Comparison of ENCODE assay signal across 13 mouse cellular contexts in genomic region chr4:95899926-95900712, GRCm38 (mm10).
DNase-seq lines count a peak whose midpoint lies in the region; ATAC-seq lines count a peak whose summit lies in the region.
"Had no signal": no experiment of that assay in that cellular context is flagged by ENCODE, and none has a peak within 500 bp of the region (broad histone marks: within the 10 kb centered on the region; RNA-seq: fewer than 3 reads in every experiment).

No protein-coding gene starts in this region.

- 63% methylated on average over 4 of the region's 4 CpGs for WGBS in forebrain, embryonic 12.5 days
- WGBS in forebrain, embryonic 14.5 days = 53% methylated on average over 4 of the region's 4 CpGs
- WGBS in neural tube, embryonic 11.5 days = 50% methylated on average over 4 of the region's 4 CpGs
- 66% methylated on average over 4 of the region's 4 CpGs for WGBS in hindbrain, embryonic 12.5 days

- no peaks in the 10 kb centered on the region for H3K36me3 ChIP-seq in forebrain, embryonic 12.5 days (replicated peaks)
- no peaks in the 10 kb centered on the region for H3K36me3 ChIP-seq in forebrain, embryonic 14.5 days (ENCODE audit: control insufficient read depth, insufficient read depth, low read length)
- H3K36me3 ChIP-seq in neural tube, embryonic 11.5 days (ENCODE audit: control insufficient read depth, insufficient read depth, low read length) = no peaks in the 10 kb centered on the region
- H3K36me3 ChIP-seq in hindbrain, embryonic 12.5 days = no peaks in the 10 kb centered on the region
- H3K36me3 ChIP-seq: liver, embryonic 13.5 days had no signal

- no peak for ATAC-seq in forebrain, embryonic 12.5 days (ENCODE audit: low FRiP score)
- no peak for ATAC-seq in forebrain, embryonic 14.5 days
- ATAC-seq in neural tube, embryonic 11.5 days (ENCODE audit: insufficient read depth, low FRiP score, low TSS enrichment) = no peak
- no peak for ATAC-seq in hindbrain, embryonic 12.5 days (ENCODE audit: low FRiP score)

- peaks cover 3% of the 10 kb centered on the region; the same call in 1 of the 2 replicates for H3K4me1 ChIP-seq in forebrain, embryonic 12.5 days
- H3K4me1 ChIP-seq in forebrain, embryonic 14.5 days (ENCODE audit: control insufficient read depth, insufficient read depth, low read length) = no peaks in the 10 kb centered on the region
- H3K4me1 ChIP-seq in neural tube, embryonic 11.5 days (ENCODE audit: control insufficient read depth, insufficient read depth, low read length) = peaks cover 5% of the 10 kb centered on the region; the same call in 1 of the 2 replicates
- H3K4me1 ChIP-seq in hindbrain, embryonic 12.5 days = peaks cover 26% of the 10 kb centered on the region
- H3K4me1 ChIP-seq: liver, embryonic 13.5 days; megakaryocyte, embryonic 14.5 days had no signal

- H3K4me3 ChIP-seq in forebrain, embryonic 12.5 days (replicated peaks) = no peak overlapping the region
- H3K4me3 ChIP-seq in forebrain, embryonic 14.5 days (ENCODE audit: low read depth, low read length) = no peak overlapping the region
- H3K4me3 ChIP-seq in neural tube, embryonic 11.5 days (ENCODE audit: low read depth, low read length) = no peak overlapping the region
- H3K4me3 ChIP-seq in hindbrain, embryonic 12.5 days = no peak overlapping the region
- H3K4me3 ChIP-seq: liver, embryonic 13.5 days; megakaryocyte, embryonic 14.5 days; myocyte had no signal

- no peak overlapping the region for H3K9ac ChIP-seq in forebrain, embryonic 12.5 days
- no peak overlapping the region for H3K9ac ChIP-seq in forebrain, embryonic 14.5 days (ENCODE audit: low read length)
- H3K9ac ChIP-seq in neural tube, embryonic 11.5 days (ENCODE audit: low read length) = no peak overlapping the region
- H3K9ac ChIP-seq in hindbrain, embryonic 12.5 days = no peak overlapping the region
- H3K9ac ChIP-seq: liver, embryonic 13.5 days had no signal

- H3K27ac ChIP-seq in forebrain, embryonic 12.5 days = 0 out of 2 replicates have a peak overlapping the region, but pooled peaks have one; percentile 25
- H3K27ac ChIP-seq in forebrain, embryonic 14.5 days (ENCODE audit: low read depth, low read length) = no peak overlapping the region
- peak overlapping the region; percentile 35; the same call in 1 of the 2 replicates for H3K27ac ChIP-seq in neural tube, embryonic 11.5 days (ENCODE audit: low read depth, low read length)
- peak overlapping the region; percentile 5; the same call in 1 of the 2 replicates for H3K27ac ChIP-seq in hindbrain, embryonic 12.5 days
- H3K27ac ChIP-seq: liver, embryonic 13.5 days had no signal

- no peak for DNase-seq in forebrain, embryonic 14.5 days (ENCODE audit: low spot score)
- no peak for DNase-seq in neural tube, embryonic 11.5 days (ENCODE audit: low spot score)
- DNase-seq in neural tube, embryonic 10.5 days (ENCODE audit: extremely low spot score, low spot score) = no peak
- no peak for DNase-seq in right cerebral cortex, postnatal 36 days (ENCODE audit: low spot score in 2 of 2)
- no peak for DNase-seq in B cell, adult 2 months
- DNase-seq in layer of hippocampus, adult 18-20 months (ENCODE audit: low spot score in 2 of 2) = no peak
- DNase-seq: adrenal gland, postnatal 14 days; cerebellum, adult 11 months; liver, embryonic 13.5 days had no signal

- H3K4me2 ChIP-seq in forebrain, embryonic 12.5 days = no peak overlapping the region
- no peak overlapping the region for H3K4me2 ChIP-seq in forebrain, embryonic 14.5 days (ENCODE audit: low read length)
- H3K4me2 ChIP-seq in neural tube, embryonic 11.5 days (ENCODE audit: low read depth) = no peak overlapping the region
- no peak overlapping the region for H3K4me2 ChIP-seq in hindbrain, embryonic 12.5 days (replicated peaks)
- H3K4me2 ChIP-seq: liver, embryonic 13.5 days had no signal

- no peaks in the 10 kb centered on the region for H3K27me3 ChIP-seq in forebrain, embryonic 12.5 days
- no peaks in the 10 kb centered on the region for H3K27me3 ChIP-seq in forebrain, embryonic 14.5 days (replicated peaks; ENCODE audit: control insufficient read depth, insufficient read depth, low read length)
- H3K27me3 ChIP-seq in neural tube, embryonic 11.5 days (ENCODE audit: control insufficient read depth, insufficient read depth, low read length) = no peaks in the 10 kb centered on the region
- no peaks in the 10 kb centered on the region for H3K27me3 ChIP-seq in hindbrain, embryonic 12.5 days
- H3K27me3 ChIP-seq: liver, embryonic 13.5 days had no signal

- no peaks in the 10 kb centered on the region for H3K9me3 ChIP-seq in forebrain, embryonic 12.5 days
- H3K9me3 ChIP-seq in forebrain, embryonic 14.5 days (replicated peaks; ENCODE audit: control insufficient read depth, low read length) = no peaks in the 10 kb centered on the region
- no peaks in the 10 kb centered on the region for H3K9me3 ChIP-seq in neural tube, embryonic 11.5 days (ENCODE audit: control insufficient read depth, low read length)
- no peaks in the 10 kb centered on the region for H3K9me3 ChIP-seq in hindbrain, embryonic 12.5 days (replicated peaks)
- H3K9me3 ChIP-seq: liver, embryonic 13.5 days; megakaryocyte, embryonic 14.5 days had no signal
